Mouse (Mus musculus) cortical plate, adult 2 months (tissue): ENCODE measurements at regions not wholly inside any gene's neighbourhood (a gene's known extent, or its start where the extent isn't known, plus 50 kb on each side); places are given as distances from the start of the nearest gene placed in this dataset.

Experiments used
- CTCF ChIP-seq: fragments of 200-500 bp; IDR thresholded peaks from 2 replicates; pipeline ENCODE4 v1.5.1; 2011; ENCODE audit warnings: mild to moderate bottlenecking, control low read depth, low read length; ENCODE audit not compliant: insufficient read depth; ENCODE audit errors: extremely low read depth
- POLR2A ChIP-seq: fragments of 200-500 bp; IDR thresholded peaks from 2 replicates; pipeline ENCODE4 v1.6.1; 2011; ENCODE audit warnings: mild to moderate bottlenecking, low read length, control low read depth; ENCODE audit not compliant: insufficient read depth; ENCODE audit errors: extremely low read depth

DNA sequence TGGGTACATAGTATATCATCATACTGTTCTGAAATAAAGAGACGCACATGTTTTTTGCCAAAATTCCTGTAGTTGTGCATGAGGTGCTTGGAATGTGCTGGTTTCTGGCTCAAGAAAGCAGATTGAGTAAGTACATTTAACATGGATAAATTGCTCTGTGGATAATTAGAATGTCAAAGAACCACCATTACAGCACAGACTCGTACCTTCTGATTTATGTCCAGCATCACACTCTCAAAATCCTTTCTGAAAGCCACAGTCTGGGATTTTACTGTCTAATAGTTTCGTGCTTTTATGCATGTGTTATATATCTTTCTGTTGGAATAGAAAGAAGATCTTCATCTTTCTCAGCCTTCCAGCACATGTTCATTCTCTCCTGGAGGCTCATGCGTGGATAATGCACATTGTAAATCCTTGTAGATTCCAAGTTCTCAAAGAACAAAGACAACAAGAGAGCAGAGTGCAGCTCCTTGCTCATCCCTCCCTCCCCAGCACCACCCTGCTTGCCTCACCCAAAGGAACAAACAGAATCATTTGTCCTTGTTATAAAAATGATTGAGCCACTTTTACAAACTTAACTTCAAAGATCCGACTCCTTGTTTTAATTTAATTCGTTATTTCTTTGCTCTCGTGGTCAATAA is 348.9 kb upstream of the Ctso start:
- TF ChIP-seq POLR2A (no peak), CTCF (no peak)
